Mouse (Mus musculus): ENCODE results near the gene Dnase1l1. TPM values are rescaled to one million over a fixed set of nuclear protein-coding genes. Genes with fewer than 3 reads are reported as not detected.

Gene Dnase1l1
- polyA plus RNA-seq, 1 experiment from 2014 or later, result 4.5 TPM

GRCm38 (mm10) chrX:74298348-74298747, 16.2 kb upstream of the Dnase1l1 start:
- Histone ChIP-seq H3K36me3 (ENCODE audit: control insufficient read depth, insufficient read depth, low read length) (no peaks in the 10 kb centered on the region), H3K27me3 (ENCODE audit: control insufficient read depth, insufficient read depth, low read length) (no peaks in the 10 kb centered on the region), H3K9ac (ENCODE audit: low read depth, low read length) (no peak overlapping the region), H3K4me2 (replicated peaks; ENCODE audit: low read depth, low read length) (no peak overlapping the region), H3K9me3 (ENCODE audit: control insufficient read depth, low read length) (no peaks in the 10 kb centered on the region), H3K4me1 (replicated peaks; ENCODE audit: control insufficient read depth, insufficient read depth, low read length) (no peaks in the 10 kb centered on the region), H3K4me3 (ENCODE audit: low read depth, low read length) (no peak overlapping the region), H3K27ac (ENCODE audit: low read depth, low read length) (no peak overlapping the region)
- DNase-seq (ENCODE audit: low spot score) (no peak), ATAC-seq (ENCODE audit: low FRiP score) (no peak)
- 94% methylated on average over 1 of the region's 1 CpGs for WGBS

GRCm38 (mm10) chrX:74296538-74297448, 14.7 kb upstream of the Dnase1l1 start, which contains the start of gene Atp6ap1:
Gene Atp6ap1 (plus strand): TSS chrX:74297097.
- 0 out of 2 replicates have a peak within 1 kb of the TSS, but pooled peaks have one; percentile 42 for H3K27ac ChIP-seq (ENCODE audit: low read depth, low read length)
- peak within 1 kb of the TSS; percentile 62 for H3K9ac ChIP-seq (ENCODE audit: low read depth, low read length)
- H3K4me1 ChIP-seq (replicated peaks; ENCODE audit: control insufficient read depth, insufficient read depth, low read length), result no peaks in the 10 kb centered on the region
- 12% methylated on average over 34 of the region's 37 CpGs for WGBS
- ATAC-seq (ENCODE audit: low FRiP score) (peak; percentile 99), DNase-seq (ENCODE audit: low spot score) (peak; percentile 88)
- H3K9me3 ChIP-seq (ENCODE audit: control insufficient read depth, low read length), result no peaks in the 10 kb centered on the region
- peak within 1 kb of the TSS; percentile 55 for H3K4me2 ChIP-seq (replicated peaks; ENCODE audit: low read depth, low read length)
- no peaks in the 10 kb centered on the region for H3K36me3 ChIP-seq (ENCODE audit: control insufficient read depth, insufficient read depth, low read length)
- H3K4me3 ChIP-seq (ENCODE audit: low read depth, low read length), result peak within 1 kb of the TSS; percentile 61
- no peaks in the 10 kb centered on the region for H3K27me3 ChIP-seq (ENCODE audit: control insufficient read depth, insufficient read depth, low read length)

GRCm38 (mm10) chrX:74293431-74293830, 11.3 kb upstream of the Dnase1l1 start:
- ATAC-seq (ENCODE audit: low FRiP score) (no peak), DNase-seq (ENCODE audit: low spot score) (no peak)
- Histone ChIP-seq H3K27me3 (ENCODE audit: control insufficient read depth, insufficient read depth, low read length) (no peaks in the 10 kb centered on the region), H3K4me3 (ENCODE audit: low read depth, low read length) (no peak overlapping the region), H3K36me3 (ENCODE audit: control insufficient read depth, insufficient read depth, low read length) (no peaks in the 10 kb centered on the region), H3K27ac (ENCODE audit: low read depth, low read length) (no peak overlapping the region), H3K9ac (ENCODE audit: low read depth, low read length) (no peak overlapping the region), H3K4me2 (replicated peaks; ENCODE audit: low read depth, low read length) (no peak overlapping the region), H3K9me3 (ENCODE audit: control insufficient read depth, low read length) (no peaks in the 10 kb centered on the region), H3K4me1 (replicated peaks; ENCODE audit: control insufficient read depth, insufficient read depth, low read length) (no peaks in the 10 kb centered on the region)
- WGBS, result 74% methylated on average over 4 of the region's 4 CpGs

- no peaks in the 10 kb centered on the region for H3K4me1 ChIP-seq (replicated peaks; ENCODE audit: control insufficient read depth, insufficient read depth, low read length)
- DNase-seq (ENCODE audit: low spot score) (no peak), ATAC-seq (ENCODE audit: low FRiP score) (peak; percentile 11; the same call in 1 of the 2 replicates)
- peak overlapping the region; percentile 64 for H3K9ac ChIP-seq (ENCODE audit: low read depth, low read length)
- H3K27ac ChIP-seq (ENCODE audit: low read depth, low read length), result peak overlapping the region; percentile 19; the same call in 1 of the 2 replicates
- no peaks in the 10 kb centered on the region for H3K9me3 ChIP-seq (ENCODE audit: control insufficient read depth, low read length)
- peak overlapping the region; percentile 43 for H3K4me3 ChIP-seq (ENCODE audit: low read depth, low read length)
- no peaks in the 10 kb centered on the region for H3K36me3 ChIP-seq (ENCODE audit: control insufficient read depth, insufficient read depth, low read length)
- H3K27me3 ChIP-seq (ENCODE audit: control insufficient read depth, insufficient read depth, low read length), result no peaks in the 10 kb centered on the region
- peak overlapping the region; percentile 45 for H3K4me2 ChIP-seq (replicated peaks; ENCODE audit: low read depth, low read length)
- 51% methylated on average over 5 of the region's 5 CpGs for WGBS
These were observed 928 bp upstream of the Dnase1l1 start for GRCm38 (mm10) chrX:74283092-74283437.

GRCm38 (mm10) chrX:74282395-74283091, 406 bp upstream of the Dnase1l1 start:
- Histone ChIP-seq H3K4me2 (replicated peaks; ENCODE audit: low read depth, low read length) (peak overlapping the region; percentile 45), H3K9me3 (ENCODE audit: control insufficient read depth, low read length) (no peaks in the 10 kb centered on the region), H3K36me3 (ENCODE audit: control insufficient read depth, insufficient read depth, low read length) (no peaks in the 10 kb centered on the region), H3K9ac (ENCODE audit: low read depth, low read length) (peak overlapping the region; percentile 64), H3K4me1 (replicated peaks; ENCODE audit: control insufficient read depth, insufficient read depth, low read length) (no peaks in the 10 kb centered on the region), H3K27me3 (ENCODE audit: control insufficient read depth, insufficient read depth, low read length) (no peaks in the 10 kb centered on the region), H3K4me3 (ENCODE audit: low read depth, low read length) (peak overlapping the region; percentile 43), H3K27ac (ENCODE audit: low read depth, low read length) (peak overlapping the region; percentile 19; the same call in 1 of the 2 replicates)
- DNase-seq (ENCODE audit: low spot score) (peak; percentile 81), ATAC-seq (ENCODE audit: low FRiP score) (peak; percentile 82)
- WGBS, result 18% methylated on average over 39 of the region's 39 CpGs

- peak overlapping the region; percentile 43 for H3K4me3 ChIP-seq (ENCODE audit: low read depth, low read length)
- H3K9ac ChIP-seq (ENCODE audit: low read depth, low read length), result peak overlapping the region; percentile 64; the same call in 1 of the 2 replicates
- H3K4me1 ChIP-seq (replicated peaks; ENCODE audit: control insufficient read depth, insufficient read depth, low read length), result no peaks in the 10 kb centered on the region
- H3K27me3 ChIP-seq (ENCODE audit: control insufficient read depth, insufficient read depth, low read length), result no peaks in the 10 kb centered on the region
- DNase-seq (ENCODE audit: low spot score) (no peak), ATAC-seq (ENCODE audit: low FRiP score) (no peak)
- H3K4me2 ChIP-seq (replicated peaks; ENCODE audit: low read depth, low read length), result peak overlapping the region; percentile 45
- no peak overlapping the region for H3K27ac ChIP-seq (ENCODE audit: low read depth, low read length)
- no peaks in the 10 kb centered on the region for H3K9me3 ChIP-seq (ENCODE audit: control insufficient read depth, low read length)
- no peaks in the 10 kb centered on the region for H3K36me3 ChIP-seq (ENCODE audit: control insufficient read depth, insufficient read depth, low read length)
- 21% methylated on average over 14 of the region's 14 CpGs for WGBS
These were observed 951 bp downstream of the Dnase1l1 start for GRCm38 (mm10) chrX:74281041-74281731.

GRCm38 (mm10) chrX:74277916-74278315, 4.2 kb downstream of the Dnase1l1 start:
- H3K27me3 ChIP-seq (ENCODE audit: control insufficient read depth, insufficient read depth, low read length), result no peaks in the 10 kb centered on the region
- H3K9ac ChIP-seq (ENCODE audit: low read depth, low read length), result no peak overlapping the region
- ATAC-seq (ENCODE audit: low FRiP score), result no peak
- 84% methylated on average over 7 of the region's 8 CpGs for WGBS
- no peaks in the 10 kb centered on the region for H3K36me3 ChIP-seq (ENCODE audit: control insufficient read depth, insufficient read depth, low read length)
- H3K4me3 ChIP-seq (ENCODE audit: low read depth, low read length), result no peak overlapping the region
- H3K4me1 ChIP-seq (replicated peaks; ENCODE audit: control insufficient read depth, insufficient read depth, low read length), result no peaks in the 10 kb centered on the region
- H3K27ac ChIP-seq (ENCODE audit: low read depth, low read length), result no peak overlapping the region
- H3K9me3 ChIP-seq (ENCODE audit: control insufficient read depth, low read length), result no peaks in the 10 kb centered on the region
- H3K4me2 ChIP-seq (replicated peaks; ENCODE audit: low read depth, low read length), result no peak overlapping the region
- no peak for DNase-seq (ENCODE audit: low spot score)

- ATAC-seq (ENCODE audit: low FRiP score) (no peak), DNase-seq (ENCODE audit: low spot score) (no peak)
- WGBS, result 31% methylated on average over 10 of the region's 10 CpGs
- no peak overlapping the region for H3K4me2 ChIP-seq (replicated peaks; ENCODE audit: low read depth, low read length)
- H3K4me1 ChIP-seq (replicated peaks; ENCODE audit: control insufficient read depth, insufficient read depth, low read length), result no peaks in the 10 kb centered on the region
- no peak overlapping the region for H3K27ac ChIP-seq (ENCODE audit: low read depth, low read length)
- H3K4me3 ChIP-seq (ENCODE audit: low read depth, low read length), result no peak overlapping the region
- H3K9ac ChIP-seq (ENCODE audit: low read depth, low read length), result no peak overlapping the region
- H3K9me3 ChIP-seq (ENCODE audit: control insufficient read depth, low read length), result no peaks in the 10 kb centered on the region
- no peaks in the 10 kb centered on the region for H3K27me3 ChIP-seq (ENCODE audit: control insufficient read depth, insufficient read depth, low read length)
- no peaks in the 10 kb centered on the region for H3K36me3 ChIP-seq (ENCODE audit: control insufficient read depth, insufficient read depth, low read length)
These were observed 8.5 kb downstream of the Dnase1l1 start for GRCm38 (mm10) chrX:74273422-74274322.
